Mouse (Mus musculus) limb, embryonic 13.5 days (tissue): ENCODE data around the gene 4930432M17Rik. TPM values are rescaled to one million over a fixed set of nuclear protein-coding genes. Genes with fewer than 3 reads are reported as not detected.

Source experiments
- ATAC-seq: fragments of 200-750 bp; cut with Nextera tagmentation; 2 replicates; pipeline ENCODE4 v1.8.0; 2017; ENCODE audit warnings: low read depth, moderate number of reproducible peaks, moderate TSS enrichment; ENCODE audit not compliant: low FRiP score
- H3K27ac ChIP-seq: fragments of 300-500 bp; sonication (generic); 2 replicates; pipeline ENCODE4 v1.5.1; 2015; ENCODE audit warnings: inconsistent platforms, mild to moderate bottlenecking, moderate library complexity
- H3K27me3 ChIP-seq: fragments of 300-500 bp; sonication (generic); 2 replicates; pipeline ENCODE4 v1.6.1; 2015; ENCODE audit warnings: mild to moderate bottlenecking, inconsistent platforms
- H3K36me3 ChIP-seq: fragments of 300-500 bp; sonication (generic); 2 replicates; pipeline ENCODE4 v1.6.1; 2015; ENCODE audit warnings: inconsistent platforms, mild to moderate bottlenecking, moderate library complexity
- H3K4me1 ChIP-seq: fragments of 300-500 bp; sonication (generic); 2 replicates; pipeline ENCODE4 v1.6.1; 2015; ENCODE audit warnings: inconsistent platforms
- H3K4me2 ChIP-seq: fragments of 300-500 bp; sonication (generic); replicated peaks from 2 replicates; pipeline ENCODE4 v1.6.1; 2015; ENCODE audit warnings: inconsistent platforms, mild to moderate bottlenecking, moderate library complexity
- H3K4me3 ChIP-seq: fragments of 300-500 bp; sonication (generic); 2 replicates; pipeline ENCODE4 v1.5.1; 2015; ENCODE audit warnings: moderate library complexity, mild to moderate bottlenecking, inconsistent platforms
- H3K9ac ChIP-seq: fragments of 300-500 bp; sonication (generic); 2 replicates; pipeline ENCODE4 v1.6.1; 2015; ENCODE audit warnings: mild to moderate bottlenecking, inconsistent platforms
- H3K9me3 ChIP-seq: fragments of 300-500 bp; sonication (generic); 2 replicates; pipeline ENCODE4 v1.6.1; 2016; ENCODE audit warnings: inconsistent platforms
- WGBS: fragments of 180-500 bp; shearing (Covaris S2); methylation state at CpG from one replicate; pipeline ENCODE4 v1.1.7; 2015; 5-methylcytosine and 5-hydroxymethylcytosine counted together
- polyA plus RNA-seq: library from polyadenylated mRNA; unstranded; fragments of >200 nt; fragmentation: Nextera tagmentation; extraction: Ambion mirVana; gene quantifications from 2 replicates; pipeline ENCODE4 v1.2.1, GENCODE M21; 2015

The 4930432M17Rik gene
- polyA plus RNA-seq, 1 experiment from 2014 or later, result not detected

DNA sequence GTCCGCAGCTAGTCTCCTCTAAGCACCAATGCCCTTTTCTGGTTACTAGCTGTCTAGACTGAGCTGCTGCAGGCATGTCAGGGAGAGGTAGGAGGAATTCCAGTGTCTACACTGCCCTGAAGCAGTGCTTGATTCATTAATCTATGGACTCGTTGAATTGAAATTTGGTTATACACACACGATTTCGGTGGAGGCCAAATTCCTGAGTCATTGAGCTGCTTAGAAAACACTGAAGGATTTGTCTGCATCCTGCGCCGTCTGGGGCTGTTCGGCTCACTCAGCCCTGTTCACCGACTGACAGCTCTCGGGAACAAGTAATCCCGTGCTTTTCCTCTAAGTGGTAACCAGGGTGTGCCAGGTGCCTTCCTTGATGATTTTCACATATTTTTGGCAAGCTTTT, 55.1 kb downstream of the 4930432M17Rik start:
- ATAC-seq, result no peak
- Histone ChIP-seq H3K36me3 (0 out of 2 replicates have a peak, but pooled peaks cover 4% of the 10 kb centered on the region), H3K9ac (no peak overlapping the region), H3K4me2 (no peak overlapping the region), H3K27ac (no peak overlapping the region), H3K27me3 (peaks cover 34% of the 10 kb centered on the region), H3K9me3 (no peaks in the 10 kb centered on the region), H3K4me1 (peaks cover 28% of the 10 kb centered on the region), H3K4me3 (no peak overlapping the region)
- 83% methylated on average over 10 of the region's 10 CpGs for WGBS

DNA sequence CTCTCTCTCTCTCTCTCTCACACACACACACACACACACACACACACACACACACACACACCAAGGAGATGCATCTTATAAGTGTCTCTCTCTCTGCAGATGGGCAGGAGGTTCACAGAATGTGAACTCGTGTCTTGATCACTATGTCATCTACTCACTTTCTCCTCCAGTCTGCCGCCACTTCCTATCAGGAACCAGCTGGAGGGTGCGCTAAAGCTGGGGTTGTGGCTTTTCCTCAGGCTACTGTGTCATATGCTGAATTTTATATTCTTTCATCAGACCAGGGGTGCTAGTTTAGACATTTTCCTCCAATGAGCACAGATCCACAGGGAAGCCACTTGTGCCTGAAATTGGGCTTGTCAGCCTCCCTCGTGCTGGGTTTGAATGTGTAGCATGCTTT, 59.1 kb downstream of the 4930432M17Rik start:
- H3K36me3 ChIP-seq, result peaks cover 16% of the 10 kb centered on the region
- no peaks in the 10 kb centered on the region for H3K9me3 ChIP-seq
- no peak overlapping the region for H3K4me3 ChIP-seq
- no peak for ATAC-seq
- peaks cover 10% of the 10 kb centered on the region for H3K27me3 ChIP-seq
- peaks cover 3% of the 10 kb centered on the region; the same call in 1 of the 2 replicates for H3K4me1 ChIP-seq
- no peak overlapping the region for H3K27ac ChIP-seq
- 85% methylated on average over 4 of the region's 4 CpGs for WGBS
- H3K9ac ChIP-seq, result no peak overlapping the region
- H3K4me2 ChIP-seq, result no peak overlapping the region

Other genes starting within 250 kb of the 4930432M17Rik start
- gene Cnn3, start 244.3 kb upstream of the 4930432M17Rik start, polyA plus RNA-seq, result 936 and 944 TPM in 2 replicates
- 0.92 and 2.0 TPM in 2 replicates for gene Slc44a3, start 138.4 kb upstream of the 4930432M17Rik start, polyA plus RNA-seq
- gene F3, start 52.8 kb downstream of the 4930432M17Rik start, polyA plus RNA-seq, result 8.6 and 9.2 TPM in 2 replicates
- 58.7 and 60.4 TPM in 2 replicates for gene Abcd3, start 144.5 kb downstream of the 4930432M17Rik start, polyA plus RNA-seq